Mouse (Mus musculus) liver, postnatal 0 days (tissue): ENCODE measurements around the gene Synpr.

ENCODE experiments used
- CTCF ChIP-seq: sonication (generic); IDR thresholded peaks from 2 replicates; pipeline ENCODE4 v1.5.1; 2016; ENCODE audit warnings: antibody characterized with exemption, low read depth
- EP300 ChIP-seq: IDR thresholded peaks from 2 replicates; pipeline ENCODE4 v1.6.1; 2016; ENCODE audit warnings: antibody characterized with exemption, low read depth, mild to moderate bottlenecking

- TF ChIP-seq CTCF (no peak), EP300 (no peak)
Observed at GRCm38 (mm10) chr14:13651541-13652298, 367.1 kb downstream of the Synpr start.
